In genomic region chr7:71023253-71023945, GRCm38 (mm10) we compare ENCODE assay signal across 8 mouse cellular contexts.
DNase-seq lines count a peak whose midpoint lies in the region; ATAC-seq lines count a peak whose summit lies in the region.

No protein-coding gene starts in this region.

- peaks cover 9% of the 10 kb centered on the region for H3K4me1 ChIP-seq in hindbrain, embryonic 16.5 days (ENCODE audit: control insufficient read depth, insufficient read depth, low read depth, low read length)
- peaks cover 19% of the 10 kb centered on the region for H3K4me1 ChIP-seq in midbrain, embryonic 10.5 days

- peak; percentile 79 for ATAC-seq in hindbrain, embryonic 16.5 days
- no peak for ATAC-seq in monocyte, adult 5-6 weeks (replicated peaks; ENCODE audit: insufficient number of reproducible peaks, low FRiP score, low TSS enrichment, poor library complexity, severe bottlenecking)

- 5% methylated on average over 16 of the region's 16 CpGs for WGBS in hindbrain, embryonic 16.5 days
- WGBS in midbrain, embryonic 10.5 days = 9% methylated on average over 16 of the region's 16 CpGs

- no peaks in the 10 kb centered on the region for H3K36me3 ChIP-seq in hindbrain, embryonic 16.5 days (ENCODE audit: control insufficient read depth, insufficient read depth, low read length)
- H3K36me3 ChIP-seq in midbrain, embryonic 10.5 days = no peaks in the 10 kb centered on the region

- H3K9ac ChIP-seq in hindbrain, embryonic 16.5 days (ENCODE audit: low read depth, low read length) = peak overlapping the region; percentile 59

- peak; percentile 21 to 31 for DNase-seq in cerebellum, postnatal 14 days
- DNase-seq in cerebellum, adult 11-12 months = no peak
- DNase-seq in embryo, embryonic 10.5 days (ENCODE audit: low spot score) = peak; percentile 85
- DNase-seq in midbrain, embryonic 10.5 days (ENCODE audit: low spot score) = peak; percentile 55
- DNase-seq in right cerebral cortex, postnatal 36 days (ENCODE audit: low spot score in 2 of 2) = no peak
- no peak for DNase-seq in lung, postnatal 36 days

- peak overlapping the region; percentile 36 for H3K4me3 ChIP-seq in hindbrain, embryonic 16.5 days (ENCODE audit: low read length)
- H3K4me3 ChIP-seq in midbrain, embryonic 10.5 days = peak overlapping the region; percentile 45

- peak overlapping the region; percentile 46 for H3K27ac ChIP-seq in hindbrain, embryonic 16.5 days (ENCODE audit: low read depth, low read length)
- H3K27ac ChIP-seq in midbrain, embryonic 10.5 days (replicated peaks) = peak overlapping the region; percentile 78

- H3K4me2 ChIP-seq in hindbrain, embryonic 16.5 days (ENCODE audit: low read length) = peak overlapping the region; percentile 72

- no peaks in the 10 kb centered on the region; the same call in 1 of the 2 replicates for H3K9me3 ChIP-seq in hindbrain, embryonic 16.5 days (ENCODE audit: control insufficient read depth, low read length)
- peaks cover 7% of the 10 kb centered on the region for H3K9me3 ChIP-seq in midbrain, embryonic 10.5 days (replicated peaks)

- H3K27me3 ChIP-seq in hindbrain, embryonic 16.5 days (replicated peaks; ENCODE audit: control insufficient read depth, insufficient read depth, low read length) = no peaks in the 10 kb centered on the region
- H3K27me3 ChIP-seq in midbrain, embryonic 10.5 days (ENCODE audit: low read depth, poor library complexity, severe bottlenecking) = peaks cover 33% of the 10 kb centered on the region

Comparison
In these comparisons a context has a peak if more than half of its experiments do, and no peak if none do; other contexts are left out.
1. DNase-seq: peak in cerebellum, postnatal 14 days (2 of 2), embryo, embryonic 10.5 days (single experiment) and midbrain, embryonic 10.5 days (single experiment); none in cerebellum, adult 11-12 months (single experiment), right cerebral cortex, postnatal 36 days (0 of 2) and lung, postnatal 36 days (single experiment).